Comparison of ENCODE assay signal across 9 mouse cellular contexts in the genomic region with DNA sequence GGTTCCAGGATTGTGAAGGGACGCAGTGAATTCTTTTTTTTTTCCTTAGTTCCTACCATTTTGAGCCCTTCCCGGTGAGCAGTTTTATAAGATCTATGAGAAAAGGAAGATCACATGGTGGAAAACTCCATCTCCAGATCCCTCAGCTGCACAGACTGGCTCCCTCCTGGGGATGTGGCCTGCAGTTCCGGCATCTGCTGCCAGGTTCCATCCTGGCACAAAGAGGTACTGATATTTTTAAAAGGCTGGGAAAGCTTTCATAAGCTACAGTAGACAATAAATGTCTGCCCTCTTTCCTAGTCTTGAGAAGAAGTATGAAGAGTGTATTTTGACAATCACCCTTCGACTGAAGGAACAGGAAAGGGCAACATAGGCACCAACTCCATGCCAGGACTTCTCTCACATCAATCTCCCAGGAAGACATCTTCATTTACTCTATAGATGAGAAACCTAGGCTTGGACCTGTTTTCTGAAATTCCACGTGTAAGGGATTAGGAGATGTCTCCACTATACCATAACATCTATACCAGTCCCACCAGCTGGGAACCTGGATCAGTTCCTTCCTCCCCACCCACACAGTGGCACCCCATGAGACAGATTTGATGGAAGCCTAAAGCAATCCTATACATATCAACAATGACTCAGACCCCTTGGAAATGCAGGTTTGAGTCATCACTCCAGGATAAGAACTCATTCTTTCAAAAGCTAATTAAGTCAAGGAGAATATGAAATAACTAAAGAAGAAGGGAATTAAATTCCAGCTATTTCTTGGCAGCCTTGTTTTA. TPM values are rescaled to one million over a fixed set of nuclear protein-coding genes. Genes with fewer than 3 reads are reported as not detected.
A peak's percentile ranks its signal among the peaks of the same experiment; 100 is the strongest.
DNase-seq lines count a peak whose midpoint lies in the region; ATAC-seq and TF ChIP-seq lines count a peak whose summit lies in the region.
"Had no signal": no experiment of that assay in that cellular context is flagged by ENCODE, and none has a peak within 500 bp of the region (broad histone marks: within the 10 kb centered on the region; RNA-seq: fewer than 3 reads in every experiment).

No protein-coding gene starts in this region.

- CTCF ChIA-PET in Patski (lab: Charles Lee): interaction anchor here (1.5 kb wide), 1 partner anchor 8 kb away, joined by 3 read pairs; no protein-coding TSS in a partner anchor

- in situ Hi-C loops in Patski (cut with MboI; ENCODE audit: low pct_unique_long_range_greater_than_20kb): no loop called here

- peak; percentile 47 for DNase-seq in gastrocnemius, adult 2 months
- no peak for DNase-seq in gastrocnemius, postnatal 4 days (ENCODE audit: low spot score in 2 of 2)
- DNase-seq in Patski (ENCODE audit: low read depth, low spot score): peak; percentile 15
- peak; percentile 73 to 75 for DNase-seq in cerebellum, postnatal 36 days
- peak; percentile 54 to 96 for DNase-seq in left cerebral cortex, postnatal 25 days (ENCODE audit: low spot score in 2 of 2)
- no peak for DNase-seq in lung, adult 18-20 months
- DNase-seq in adrenal gland, postnatal 25 days: no peak

- peak overlapping the region; percentile 66 for H3K27ac ChIP-seq in gastrocnemius, adult 2 months

- H3K4me3 ChIP-seq in gastrocnemius, adult 2 months: no peak overlapping the region

- ATAC-seq in Patski: no peak
- ATAC-seq in monocyte, adult 5-6 weeks (replicated peaks; ENCODE audit: insufficient number of reproducible peaks, low FRiP score, low TSS enrichment, poor library complexity, severe bottlenecking): no peak
- ATAC-seq: intestine, embryonic 16.5 days had no signal

- H3K27me3 ChIP-seq in Patski: no peaks in the 10 kb centered on the region

- intact Hi-C loops in gastrocnemius, adult 2 months (cut with DNase I): no loop called here
- intact Hi-C loops in left cerebral cortex, postnatal 25 days (cut with DNase I): loop anchor here (1.0 to 2.0 kb wide), 2 partner anchors 31 to 36 kb away; no protein-coding TSS in a partner anchor

- no peak for TF ChIP-seq CTCF in gastrocnemius, adult 2 months (IDR thresholded peaks at IDR 0.05)
- TF ChIP-seq CTCF in Patski (IDR thresholded peaks at IDR 0.05): no peak

- POLR2A ChIA-PET in Patski (lab: Charles Lee): no interaction called here

RNA-seq across cellular contexts. Expression of gene Ndrg3, which starts 18.3 kb away (rescaled TPM):
- 10 to 100 TPM; 31.9 to 33.4 TPM for total RNA-seq in gastrocnemius, adult 2 months (2021)
- total RNA-seq in gastrocnemius, postnatal 4 days (2021): 10 to 100 TPM; 23.2 to 24.0 TPM
- 73.5 TPM for polyA plus RNA-seq in Patski (2021)
- total RNA-seq in left cerebral cortex, postnatal 25 days (2021): 100 to 1,000 TPM; 509 to 517 TPM
- 49.6 and 55.3 TPM in 2 replicates for total RNA-seq in adrenal gland, postnatal 25 days (2021)
- total RNA-seq in monocyte, adult 5-6 weeks (2017): 33.9 to 42.9 TPM (median 39.3 TPM) in 3 replicates

RNA-seq across cellular contexts. Expression of gene Dsn1, which starts 33.4 kb away (rescaled TPM):
- total RNA-seq in gastrocnemius, adult 2 months (2021): 1 to 10 TPM; 1.2 to 1.6 TPM
- 10 to 100 TPM; 11.6 to 12.3 TPM for total RNA-seq in gastrocnemius, postnatal 4 days (2021)
- polyA plus RNA-seq in Patski (2021): 27.2 TPM
- 1 to 10 TPM; 4.7 TPM for total RNA-seq in left cerebral cortex, postnatal 25 days (2021)
- 5.9 and 7.8 TPM in 2 replicates for total RNA-seq in adrenal gland, postnatal 25 days (2021)
- 13.4 to 31.9 TPM (median 17.8 TPM) in 3 replicates for total RNA-seq in monocyte, adult 5-6 weeks (2017)

Comparison
In these comparisons a context has a peak if more than half of its experiments do, and no peak if none do; other contexts are left out.
1. DNase-seq: peak in gastrocnemius, adult 2 months (single experiment), Patski (single experiment), cerebellum, postnatal 36 days (2 of 2) and left cerebral cortex, postnatal 25 days (2 of 2); none in gastrocnemius, postnatal 4 days (0 of 2), lung, adult 18-20 months (0 of 2) and adrenal gland, postnatal 25 days (single experiment).